Mouse (Mus musculus): Measurements from ENCODE around the gene Slc22a23.

GRCm38 (mm10) chr13:34151425-34151824, 193.6 kb downstream of the Slc22a23 start:
- TF ChIP-seq MAFK (IDR thresholded peaks at IDR 0.05; ENCODE audit: insufficient read depth, low read depth, low read length) (no peak), HCFC1 (IDR thresholded peaks at IDR 0.05; ENCODE audit: borderline replicate concordance, insufficient read depth, low read length) (no peak), CHD2 (IDR thresholded peaks at IDR 0.05; ENCODE audit: low read depth, low read length) (no peak), ZC3H11A (IDR thresholded peaks at IDR 0.05; ENCODE audit: borderline replicate concordance, low read depth, low read length) (no peak), ZNF384 (IDR thresholded peaks at IDR 0.05; ENCODE audit: low read depth, low read length) (no peak)

Measured in ES-E14 (cell line).